Mouse (Mus musculus) olfactory bulb, adult 2 months (tissue): ENCODE data around the gene Thnsl2. TPM values are rescaled to one million over a fixed set of nuclear protein-coding genes. Genes with fewer than 3 reads are reported as not detected.

Experiments used
- H3K27ac ChIP-seq: fragments of 200-500 bp; 2 replicates; pipeline ENCODE4 v1.5.1; 2012; ENCODE audit warnings: low read depth, low read length; ENCODE audit not compliant: insufficient read depth
- H3K4me1 ChIP-seq: fragments of 200-500 bp; 2 replicates; pipeline ENCODE4 v1.6.1; 2012; ENCODE audit warnings: low read length; ENCODE audit not compliant: control insufficient read depth, insufficient read depth
- H3K4me3 ChIP-seq: fragments of 200-500 bp; 2 replicates; pipeline ENCODE4 v1.5.1; 2012; ENCODE audit warnings: mild to moderate bottlenecking, low read depth, low read length, moderate library complexity; ENCODE audit not compliant: insufficient read depth
- CTCF ChIP-seq: fragments of 200-500 bp; IDR thresholded peaks from 2 replicates; pipeline ENCODE4 v1.5.1; 2012; ENCODE audit warnings: low read depth, mild to moderate bottlenecking, low read length, moderate library complexity; ENCODE audit not compliant: insufficient read depth
- POLR2A ChIP-seq: fragments of 200-500 bp; IDR thresholded peaks from 2 replicates; pipeline ENCODE4 v1.6.1; 2012; ENCODE audit warnings: mild to moderate bottlenecking, low read depth, low read length, moderate library complexity; ENCODE audit not compliant: insufficient read depth
- WGBS: fragments of 180-500 bp; shearing (Covaris S2); methylation state at CpG from one replicate; pipeline ENCODE4 v1.1.7; 2018; 5-methylcytosine and 5-hydroxymethylcytosine counted together
- polyA plus RNA-seq: library from polyadenylated mRNA; stranded (reverse); fragments of >200 nt; gene quantifications from 2 replicates; pipeline ENCODE4 v1.2.4, GENCODE M21; 2012; ENCODE audit warnings: low replicate concordance; ENCODE audit not compliant: missing spikeins, insufficient read depth, insufficient read length

The Thnsl2 gene
- polyA plus RNA-seq, 1 experiment = not detected

DNA sequence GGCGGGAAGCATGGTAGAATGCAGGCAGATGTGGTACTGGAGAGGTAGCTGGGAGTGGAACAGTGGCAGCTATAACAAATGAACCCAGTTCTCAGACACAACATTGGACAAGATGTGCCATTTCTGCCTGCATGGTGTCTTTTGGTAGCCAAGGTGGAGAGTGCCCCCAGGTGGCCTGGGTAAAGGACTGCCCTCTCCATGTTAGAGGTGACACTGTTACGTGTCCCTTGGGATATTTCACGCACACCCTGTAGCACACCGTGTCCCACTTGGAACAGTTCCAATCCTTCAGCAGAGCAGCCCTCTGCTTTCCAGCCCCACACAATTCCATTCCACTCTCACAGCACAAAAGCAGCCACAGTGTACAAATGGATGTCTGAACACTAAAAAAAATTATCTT, 18.0 kb upstream of the Thnsl2 start:
- Histone ChIP-seq H3K27ac (no peak overlapping the region), H3K4me1 (no peaks in the 10 kb centered on the region), H3K4me3 (no peak overlapping the region)
- WGBS = 41% methylated on average over 4 of the region's 4 CpGs
- TF ChIP-seq CTCF = no peak
- no peak for TF ChIP-seq POLR2A

DNA sequence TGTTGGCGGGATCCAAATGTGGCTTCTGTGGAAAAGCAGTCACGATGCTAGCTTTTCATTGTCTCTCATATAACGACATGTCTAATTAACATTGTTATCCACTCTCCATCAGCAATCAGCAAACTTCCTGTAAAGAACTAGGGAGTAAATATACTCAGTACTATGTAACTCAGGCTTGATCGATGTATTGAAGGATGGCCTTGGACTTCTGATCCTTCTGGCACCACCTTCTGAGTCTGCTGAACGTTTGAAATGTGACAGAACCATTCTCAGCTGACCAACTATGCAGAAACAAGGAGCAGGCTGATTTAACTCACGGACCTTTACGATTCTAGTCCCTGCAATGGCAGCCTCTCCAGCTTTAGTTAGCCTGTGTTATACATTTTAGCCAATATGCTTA, 17.1 kb upstream of the Thnsl2 start:
- TF ChIP-seq CTCF (no peak), POLR2A (no peak)
- H3K4me1 ChIP-seq = no peaks in the 10 kb centered on the region
- 56% methylated on average over 7 of the region's 7 CpGs for WGBS
- no peak overlapping the region for H3K4me3 ChIP-seq
- H3K27ac ChIP-seq = no peak overlapping the region

DNA sequence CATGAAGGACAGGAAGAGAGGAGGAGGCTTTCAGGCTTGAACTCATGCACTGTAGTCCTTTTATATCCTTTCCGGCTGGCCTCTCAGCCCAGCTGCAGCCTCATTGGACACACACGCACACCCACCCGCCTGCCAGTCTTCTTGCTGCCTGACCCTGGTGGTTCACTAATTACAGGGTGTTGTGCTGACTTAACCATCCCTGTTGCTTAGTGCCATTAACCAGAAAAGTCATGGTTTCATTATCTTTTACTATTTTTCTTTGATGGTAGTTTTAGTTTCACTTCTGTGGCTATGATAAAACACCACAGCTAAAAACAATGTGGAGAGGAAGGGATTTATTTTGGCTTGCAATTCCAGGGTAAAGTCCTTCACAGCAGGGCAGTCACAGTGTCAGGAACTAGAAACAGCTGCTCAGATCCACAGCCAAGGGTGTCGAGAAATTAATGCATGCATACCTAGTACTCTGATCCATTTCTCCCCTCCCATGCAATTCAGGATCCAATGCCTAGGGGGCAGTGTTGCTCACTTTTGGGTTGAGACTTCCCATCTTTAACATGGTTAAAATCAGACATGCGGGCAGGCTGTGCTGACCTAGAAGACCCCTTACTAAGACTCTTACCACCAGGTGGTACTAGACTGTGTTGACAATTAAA, 12.6 kb upstream of the Thnsl2 start:
- H3K27ac ChIP-seq = no peak overlapping the region
- WGBS = 48% methylated on average over 5 of the region's 5 CpGs
- H3K4me3 ChIP-seq = no peak overlapping the region
- no peak for TF ChIP-seq POLR2A
- H3K4me1 ChIP-seq = no peaks in the 10 kb centered on the region

DNA sequence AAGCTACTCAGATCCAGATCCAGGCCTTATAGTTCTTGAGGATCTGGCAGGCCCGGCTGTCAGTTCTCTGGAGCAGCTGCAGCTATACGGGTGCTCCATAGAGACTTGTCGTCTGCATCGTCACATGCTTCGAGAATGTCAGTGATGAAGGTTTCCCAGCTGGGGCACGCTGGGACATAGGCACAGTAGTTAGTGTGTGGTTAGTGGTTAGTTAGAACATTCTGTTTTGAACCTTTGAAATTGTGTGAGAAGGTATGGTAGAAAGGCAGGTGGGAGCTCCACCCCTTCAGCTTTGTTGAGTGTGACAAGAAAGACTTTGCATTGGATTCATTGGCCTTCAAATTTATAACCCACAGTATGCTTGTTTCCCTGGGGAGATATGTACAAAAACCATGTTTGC, 10.6 kb upstream of the Thnsl2 start:
- no peaks in the 10 kb centered on the region for H3K4me1 ChIP-seq
- no peak for TF ChIP-seq POLR2A
- no peak for TF ChIP-seq CTCF
- no peak overlapping the region for H3K27ac ChIP-seq
- 93% methylated on average over 6 of the region's 6 CpGs for WGBS
- no peak overlapping the region for H3K4me3 ChIP-seq

DNA sequence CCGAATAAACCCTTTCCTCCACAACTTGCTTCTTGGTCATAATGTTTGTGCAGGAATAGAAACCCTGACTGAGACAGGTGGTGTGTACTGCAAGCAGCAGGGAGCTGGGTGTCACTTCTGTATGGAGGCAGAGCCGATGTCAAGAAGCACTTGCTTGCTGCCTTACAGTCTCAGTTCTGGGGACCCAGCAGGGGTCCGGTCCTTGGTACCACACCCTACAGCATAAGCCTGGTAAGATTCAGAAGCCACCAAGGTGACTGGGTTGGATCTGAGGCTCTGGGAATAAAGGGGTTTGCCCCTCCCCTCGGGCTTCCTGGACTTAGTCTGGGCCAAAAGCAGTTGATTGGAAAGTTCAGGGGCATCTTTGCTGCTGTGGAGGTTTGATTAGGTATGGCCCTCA, 9.2 kb upstream of the Thnsl2 start:
- Histone ChIP-seq H3K4me3 (no peak overlapping the region), H3K27ac (no peak overlapping the region), H3K4me1 (no peaks in the 10 kb centered on the region)
- TF ChIP-seq POLR2A = no peak
- TF ChIP-seq CTCF = no peak
- WGBS = 83% methylated on average over 4 of the region's 4 CpGs

DNA sequence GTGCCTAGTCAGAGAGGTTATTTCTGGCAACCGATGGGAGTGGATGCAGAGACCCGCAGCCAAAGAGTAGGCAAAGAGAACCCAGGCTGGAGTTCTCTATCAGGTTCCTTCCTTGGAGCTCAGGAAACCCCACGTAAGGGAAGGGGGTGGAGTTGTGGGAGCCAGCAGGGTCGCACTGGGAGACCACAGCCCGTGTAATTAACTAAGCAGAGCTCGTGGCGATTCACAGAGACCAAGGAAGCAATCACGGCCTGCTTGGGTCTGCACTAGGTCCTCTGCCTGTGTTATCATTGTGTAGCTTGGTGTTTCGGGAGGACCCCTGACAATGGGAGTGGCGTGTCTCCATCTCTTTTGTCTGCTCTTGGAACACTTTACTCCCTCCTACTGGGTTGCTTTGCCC, 6.9 kb upstream of the Thnsl2 start:
- H3K4me1 ChIP-seq = no peaks in the 10 kb centered on the region
- H3K4me3 ChIP-seq = no peak overlapping the region
- H3K27ac ChIP-seq = no peak overlapping the region
- no peak for TF ChIP-seq CTCF
- TF ChIP-seq POLR2A = no peak
- 48% methylated on average over 10 of the region's 10 CpGs for WGBS

DNA sequence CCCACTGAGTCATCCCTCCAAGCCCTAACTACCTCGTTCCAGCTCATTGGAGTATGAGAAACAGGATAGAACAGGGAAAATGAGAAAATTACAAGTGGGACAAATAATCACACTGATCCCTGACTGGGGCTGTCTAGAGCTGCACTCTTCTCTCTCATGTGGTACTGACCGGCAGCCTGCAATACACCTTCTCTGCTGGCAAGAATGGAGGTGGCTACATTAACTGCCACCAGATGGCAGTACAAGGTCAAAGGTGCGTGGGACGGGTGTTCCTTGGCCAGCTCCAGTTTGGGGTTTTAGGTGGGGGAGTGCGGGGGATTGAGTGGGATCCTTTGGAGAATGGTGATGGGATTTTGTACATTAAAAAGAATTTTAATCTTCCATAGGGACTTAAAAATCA, 5.3 kb upstream of the Thnsl2 start:
- Histone ChIP-seq H3K4me1 (no peaks in the 10 kb centered on the region), H3K27ac (no peak overlapping the region), H3K4me3 (no peak overlapping the region)
- 13% methylated on average over 5 of the region's 5 CpGs for WGBS
- TF ChIP-seq CTCF (peak; percentile 41; the same call in 1 of the 2 replicates), POLR2A (no peak)

DNA sequence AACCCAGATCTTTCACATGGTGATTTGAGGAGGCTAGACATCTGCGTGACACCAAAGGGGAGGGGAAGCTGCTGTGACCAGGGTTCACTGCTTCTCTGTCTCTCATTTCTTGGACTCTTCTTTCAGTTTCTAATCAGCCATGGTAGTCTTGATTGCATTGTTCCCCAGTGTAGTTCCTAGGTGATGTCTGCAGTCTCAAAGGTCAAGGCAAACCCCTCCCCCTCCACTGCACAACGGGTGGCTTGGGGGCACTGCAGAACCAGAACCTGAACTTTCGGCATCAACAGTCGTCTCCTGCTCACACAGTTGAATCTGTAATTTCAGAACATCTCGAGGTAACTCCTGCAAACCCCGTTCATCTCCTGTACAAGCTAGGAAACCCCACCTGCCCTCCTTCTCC, 4.1 kb upstream of the Thnsl2 start:
- WGBS = 80% methylated on average over 6 of the region's 6 CpGs
- no peak overlapping the region for H3K4me3 ChIP-seq
- H3K27ac ChIP-seq = no peak overlapping the region
- peaks cover under 1% of the 10 kb centered on the region for H3K4me1 ChIP-seq
- TF ChIP-seq CTCF (no peak), POLR2A (no peak)

DNA sequence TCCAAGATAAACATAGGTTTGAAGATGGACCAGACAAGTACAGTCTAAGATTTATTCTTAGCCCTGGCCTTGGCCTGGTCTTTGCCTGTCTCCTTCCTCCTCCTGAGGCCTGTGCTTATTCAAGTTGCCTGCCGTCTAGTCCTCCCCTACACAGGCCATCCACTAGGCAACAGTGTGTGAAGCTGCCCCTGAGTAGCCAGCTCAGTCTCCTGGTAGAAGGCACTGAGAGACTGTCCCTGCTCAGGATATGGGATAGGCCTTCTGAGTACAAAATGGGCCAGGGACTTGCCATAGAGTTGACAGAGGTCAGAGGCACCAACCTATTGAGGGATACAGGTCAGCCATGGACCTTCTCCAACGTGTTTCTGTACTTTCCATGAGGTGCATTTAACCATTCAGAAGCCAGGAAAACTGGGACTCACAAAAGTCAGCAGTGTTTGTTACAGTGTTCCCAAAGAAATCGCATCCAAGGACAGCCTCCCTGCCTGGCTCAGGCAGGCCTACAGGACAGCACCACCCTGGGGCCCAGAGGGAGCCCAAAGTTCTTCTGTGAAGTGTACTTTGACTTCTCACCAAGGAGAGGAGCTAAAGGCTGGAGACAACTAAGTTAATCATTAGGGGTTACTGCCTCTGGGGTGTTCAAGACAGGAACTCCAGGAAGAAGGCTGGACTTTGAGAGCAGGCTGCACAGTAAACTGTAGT, 1.2 kb upstream of the Thnsl2 start:
- H3K4me1 ChIP-seq = peaks cover 5% of the 10 kb centered on the region
- WGBS = 87% methylated on average over 3 of the region's 3 CpGs
- TF ChIP-seq CTCF (no peak), POLR2A (no peak)
- no peak overlapping the region for H3K27ac ChIP-seq
- H3K4me3 ChIP-seq = no peak overlapping the region
